Mouse (Mus musculus) frontal cortex, adult 2 months (tissue): ENCODE results near the gene Pak6. TPM values are rescaled to one million over a fixed set of nuclear protein-coding genes. Genes with fewer than 3 reads are reported as not detected.
A peak's percentile ranks its signal among the peaks of the same experiment; 100 is the strongest.

Source experiments
- DNase-seq, 2 experiments: peaks; one replicate each; pipeline ENCODE4 v3.0.0; 2022; ENCODE audit warnings: low spot score in 1 of 2; ENCODE audit errors: extremely low spot score in 1 of 2
- polyA plus RNA-seq: library from polyadenylated mRNA; depleted of rRNA; stranded (reverse); fragments of >200 nt; gene quantifications from 2 replicates; pipeline ENCODE4 v1.2.3, GENCODE M21; 2012

Gene Pak6
- polyA plus RNA-seq, 1 experiment = 60.0 TPM

- no peak for DNase-seq
Measured at GRCm38 (mm10) chr2:118725511-118725910, 62.4 kb downstream of the Pak6 start.

GRCm38 (mm10) chr2:118726873-118727272 lies 63.8 kb downstream of the Pak6 start:
- DNase-seq = no peak

- no peak for DNase-seq
Measured at GRCm38 (mm10) chr2:118727911-118728310, 64.8 kb downstream of the Pak6 start.

GRCm38 (mm10) chr2:118728337-118728736 lies 65.2 kb downstream of the Pak6 start, which contains the start of gene Plcb2:
TSS of gene Plcb2 (minus strand) at chr2:118728438.
- DNase-seq = no peak

- no peak for DNase-seq
Measured at GRCm38 (mm10) chr2:118729194-118729593, 66.1 kb downstream of the Pak6 start.

GRCm38 (mm10) chr2:118729816-118730621 lies 66.9 kb downstream of the Pak6 start:
- DNase-seq = no peak

GRCm38 (mm10) chr2:118730622-118730915 lies 67.5 kb downstream of the Pak6 start:
- DNase-seq = peak in 1 of 2 experiments; percentile 91

GRCm38 (mm10) chr2:118731981-118732380 lies 68.9 kb downstream of the Pak6 start:
- no peak for DNase-seq

GRCm38 (mm10) chr2:118733341-118733740 lies 70.2 kb downstream of the Pak6 start:
- DNase-seq = peak in 1 of 2 experiments; percentile 66

- DNase-seq = no peak
Measured at GRCm38 (mm10) chr2:118740341-118740740, 77.2 kb downstream of the Pak6 start.

GRCm38 (mm10) chr2:118741183-118741582 lies 78.1 kb downstream of the Pak6 start:
- DNase-seq = peak in 1 of 2 experiments; percentile 57

- DNase-seq = peak in 1 of 2 experiments; percentile 69
Measured at GRCm38 (mm10) chr2:118743261-118743943, 80.3 kb downstream of the Pak6 start.

GRCm38 (mm10) chr2:118744621-118745020 lies 81.5 kb downstream of the Pak6 start:
- DNase-seq = no peak

- DNase-seq = peak; percentile 83 to 93
Measured at GRCm38 (mm10) chr2:118745232-118745884, 82.3 kb downstream of the Pak6 start, which contains the start of gene Inafm2. TSS of gene Inafm2 (plus strand) at chr2:118745758.

- DNase-seq = no peak
Measured at GRCm38 (mm10) chr2:118745915-118746901, 83.1 kb downstream of the Pak6 start.

- DNase-seq = no peak
Measured at GRCm38 (mm10) chr2:118747301-118747960, 84.3 kb downstream of the Pak6 start.
